Mouse (Mus musculus): Measurements from ENCODE around the gene Asic4.

DNA sequence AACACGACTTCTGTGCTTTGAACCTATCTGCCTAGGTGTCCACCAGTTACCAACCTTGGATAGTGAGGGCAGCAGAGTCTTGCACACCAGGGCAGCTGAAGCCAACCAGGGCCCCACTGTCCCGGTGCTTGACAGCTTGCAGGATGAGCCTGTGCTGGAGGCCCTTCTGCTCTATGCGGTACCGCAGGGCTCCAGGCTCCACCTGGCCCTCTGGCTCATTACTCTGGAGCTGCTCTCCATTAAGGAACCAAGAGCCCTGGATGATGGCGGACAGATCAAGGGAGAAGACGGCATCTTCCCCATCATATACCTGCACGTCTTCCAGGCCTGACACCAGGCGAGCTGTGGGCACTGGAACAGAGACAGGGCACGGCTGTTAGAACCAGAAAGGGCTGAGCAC, 51.7 kb downstream of the Asic4 start:
- TF ChIP-seq POLR2A (IDR thresholded peaks at IDR 0.05; ENCODE audit: control insufficient read depth, extremely low read depth, insufficient read depth, low read length, poor library complexity) (no peak), CTCF (IDR thresholded peaks at IDR 0.05; ENCODE audit: borderline replicate concordance, control insufficient read depth, extremely low read depth, insufficient read depth, low read length, poor library complexity) (no peak)

All from thymus, adult 2 months (tissue).